Mouse (Mus musculus) heart, embryonic 11.5 days (tissue): ENCODE measurements around the gene Cyp2c70. TPM values are rescaled to one million over a fixed set of nuclear protein-coding genes. Genes with fewer than 3 reads are reported as not detected.
"Not testable (repeated sequence)": the region's sequence is repeated elsewhere in the genome, so short reads cannot be mapped to it uniquely, and the experiment has no call there.

Source experiments
- ATAC-seq: fragments of 200-750 bp; cut with Nextera tagmentation; replicated peaks from 2 replicates; pipeline ENCODE4 v1.8.0; 2017; ENCODE audit warnings: moderate library complexity; ENCODE audit not compliant: insufficient number of reproducible peaks, low FRiP score, low TSS enrichment
- H3K27ac ChIP-seq: fragments of 300-500 bp; sonication (generic); 2 replicates; pipeline ENCODE4 v1.5.1; 2014; ENCODE audit warnings: mild to moderate bottlenecking, low read depth, low read length
- H3K27me3 ChIP-seq: fragments of 300-500 bp; sonication (generic); 2 replicates; pipeline ENCODE4 v1.6.1; 2014; ENCODE audit warnings: mild to moderate bottlenecking, low read length, mixed read lengths; ENCODE audit not compliant: control insufficient read depth, insufficient read depth
- H3K36me3 ChIP-seq: fragments of 300-500 bp; sonication (generic); 2 replicates; pipeline ENCODE4 v1.6.1; 2014; ENCODE audit warnings: mild to moderate bottlenecking, low read length, moderate library complexity, mixed read lengths; ENCODE audit not compliant: control insufficient read depth, insufficient read depth
- H3K4me1 ChIP-seq: fragments of 300-500 bp; sonication (generic); 2 replicates; pipeline ENCODE4 v1.6.1; 2014; ENCODE audit warnings: low read length; ENCODE audit not compliant: control insufficient read depth, insufficient read depth
- H3K4me2 ChIP-seq: fragments of 300-500 bp; sonication (generic); 2 replicates; pipeline ENCODE4 v1.6.1; 2014; ENCODE audit warnings: mild to moderate bottlenecking, moderate library complexity
- H3K4me3 ChIP-seq: fragments of 300-500 bp; sonication (generic); 2 replicates; pipeline ENCODE4 v1.5.1; 2014; ENCODE audit warnings: low read depth, low read length
- H3K9ac ChIP-seq: fragments of 300-500 bp; sonication (generic); 2 replicates; pipeline ENCODE4 v1.6.1; 2014; ENCODE audit warnings: mild to moderate bottlenecking, low read depth, low read length, moderate library complexity
- H3K9me3 ChIP-seq: fragments of 300-500 bp; sonication (generic); replicated peaks from 2 replicates; pipeline ENCODE4 v1.6.1; 2016; ENCODE audit warnings: low read length; ENCODE audit not compliant: control insufficient read depth
- WGBS: fragments of 180-500 bp; shearing (Covaris S2); extraction: QIAGEN DNeasy Blood & Tissue Kit; methylation state at CpG from one replicate; pipeline ENCODE4 v1.1.7; 2014; ENCODE audit not compliant: insufficient replicate concordance; 5-methylcytosine and 5-hydroxymethylcytosine counted together
- polyA plus RNA-seq: library from polyadenylated mRNA; unstranded; fragments of >200 nt; fragmentation: Nextera tagmentation; extraction: Ambion mirVana; gene quantifications from 2 replicates; pipeline ENCODE4 v1.2.1, GENCODE M21; 2014

Cyp2c70 gene
- not detected in 2 replicates for polyA plus RNA-seq

DNA sequence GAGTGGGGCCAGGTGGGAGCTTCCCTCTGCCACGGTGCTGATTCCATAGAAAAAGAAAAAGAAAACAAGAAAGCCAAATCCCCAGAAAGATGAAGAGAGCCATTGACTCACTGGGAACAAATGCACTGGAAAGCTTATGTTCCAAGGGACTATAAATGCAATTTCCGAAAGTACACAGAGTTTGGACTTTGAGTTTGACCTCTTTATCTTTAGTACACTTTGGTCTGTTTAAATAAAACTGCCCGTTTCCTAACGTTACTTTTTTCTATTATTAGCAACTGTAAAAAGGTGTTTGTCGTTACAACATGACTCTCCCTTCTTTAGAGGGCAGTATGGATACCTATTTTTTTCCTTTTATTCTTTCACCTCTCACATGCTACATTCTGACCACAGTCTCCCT lies at the start of gene Cyp2c70:
Gene Cyp2c70, minus strand, starts transcription at position 174 of the 400 bp plus-strand sequence.
- Histone ChIP-seq H3K4me1 (no peaks in the 10 kb centered on the region), H3K4me2 (no peak within 1 kb of the TSS), H3K4me3 (no peak within 1 kb of the TSS), H3K36me3 (no peaks in the 10 kb centered on the region), H3K27me3 (no peaks in the 10 kb centered on the region), H3K9ac (no peak within 1 kb of the TSS), H3K9me3 (no peaks in the 10 kb centered on the region), H3K27ac (no peak within 1 kb of the TSS)
- 60% methylated on average over 5 of the region's 5 CpGs for WGBS
- ATAC-seq: no peak

DNA sequence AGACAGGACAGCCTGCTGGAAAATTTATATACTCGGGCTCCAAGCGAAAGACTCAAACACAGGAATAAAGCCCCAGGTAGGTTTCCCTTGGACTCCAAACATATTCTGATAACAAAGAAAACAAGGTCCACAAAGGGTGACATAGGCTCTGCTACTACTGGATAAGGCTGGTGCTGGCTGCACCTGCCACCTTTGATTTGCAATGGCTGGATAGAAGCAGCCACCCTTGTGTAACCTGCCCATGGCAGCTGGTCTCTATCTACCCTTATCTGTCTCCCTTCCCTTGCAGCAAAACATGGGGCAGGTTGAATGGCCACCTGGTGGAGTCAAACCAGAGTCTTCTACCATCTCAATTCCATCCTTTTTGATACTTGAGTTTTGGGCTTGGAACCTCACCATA lies 45.4 kb upstream of the Cyp2c70 start:
- H3K4me2 ChIP-seq: no peak overlapping the region
- no peaks in the 10 kb centered on the region for H3K27me3 ChIP-seq
- no peaks in the 10 kb centered on the region for H3K9me3 ChIP-seq
- H3K27ac ChIP-seq: no peak overlapping the region
- WGBS: 89% methylated on average over 2 of the region's 2 CpGs
- no peak overlapping the region for H3K9ac ChIP-seq
- no peak for ATAC-seq
- no peak overlapping the region for H3K4me3 ChIP-seq
- H3K4me1 ChIP-seq: no peaks in the 10 kb centered on the region
- peaks cover 13% of the 10 kb centered on the region for H3K36me3 ChIP-seq

DNA sequence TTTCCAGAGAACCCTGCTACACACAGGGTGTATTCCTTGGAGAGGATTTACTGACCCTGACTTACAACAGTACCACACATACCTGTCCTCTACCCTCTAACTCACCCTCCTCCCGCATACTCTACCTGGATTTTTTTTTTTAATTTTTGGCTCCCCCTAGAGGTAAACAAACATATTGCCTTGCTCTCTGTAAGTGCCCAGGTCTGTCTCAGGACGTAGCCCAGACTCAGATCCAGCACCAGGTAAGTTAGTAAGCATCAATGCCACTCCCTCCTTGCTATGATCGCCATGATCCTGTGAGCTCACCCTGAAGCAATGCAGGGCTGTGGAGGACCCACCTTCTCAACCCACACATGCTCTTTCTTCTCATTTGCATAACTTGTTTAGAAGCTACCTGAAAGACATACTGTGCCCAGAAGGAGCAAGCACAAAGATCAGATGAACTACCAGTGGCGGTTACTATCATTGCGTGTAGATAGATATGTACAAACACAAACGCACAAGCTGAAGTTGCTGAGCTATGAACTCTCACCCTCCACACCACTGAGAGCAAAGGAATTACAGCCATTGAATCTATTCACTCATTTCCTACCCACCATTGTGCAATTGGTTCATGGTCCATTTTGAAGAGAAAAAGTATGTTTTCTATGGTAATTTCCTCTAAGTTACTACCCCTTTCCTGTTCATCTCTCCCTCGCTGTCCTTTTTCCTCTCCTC lies 44.9 kb upstream of the Cyp2c70 start:
- no peak for ATAC-seq
- H3K9me3 ChIP-seq: no peaks in the 10 kb centered on the region
- no peaks in the 10 kb centered on the region for H3K4me1 ChIP-seq
- no peaks in the 10 kb centered on the region for H3K27me3 ChIP-seq
- no peak overlapping the region for H3K9ac ChIP-seq
- 70% methylated on average over 7 of the region's 7 CpGs for WGBS
- no peak overlapping the region for H3K27ac ChIP-seq
- H3K4me2 ChIP-seq: no peak overlapping the region
- peaks cover 14% of the 10 kb centered on the region for H3K36me3 ChIP-seq
- no peak overlapping the region for H3K4me3 ChIP-seq

DNA sequence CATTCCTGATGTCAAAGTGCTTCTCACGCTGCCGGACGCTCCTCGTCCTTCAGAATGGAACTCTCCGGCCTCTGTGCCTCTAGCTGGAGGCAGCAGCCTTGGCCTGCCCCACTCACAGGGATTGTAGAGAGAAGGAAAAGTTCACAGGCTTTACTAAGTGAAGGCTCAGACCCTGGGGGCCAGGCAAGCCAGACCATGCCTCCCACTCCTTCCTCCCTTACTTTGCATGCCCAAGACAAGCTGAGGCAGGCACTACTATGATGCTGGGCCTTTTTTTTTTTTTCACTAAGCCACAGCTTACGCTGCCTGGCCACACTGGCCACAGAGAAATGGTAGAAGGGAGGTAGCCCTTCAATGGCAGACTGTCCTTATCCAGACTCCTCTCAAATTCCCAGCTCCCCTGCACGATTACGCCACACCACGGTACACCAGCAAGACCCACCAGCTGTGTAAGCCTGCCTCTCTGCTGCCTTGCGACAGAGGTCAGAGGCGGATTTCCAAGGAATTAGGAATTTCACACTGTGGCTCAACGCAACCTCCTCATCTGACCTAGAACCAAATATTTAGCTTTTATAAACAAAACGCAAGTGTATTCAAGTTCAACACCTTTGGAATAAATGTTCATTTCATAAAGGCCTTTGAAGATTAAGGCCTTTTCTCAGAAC lies 44.1 kb upstream of the Cyp2c70 start:
- Histone ChIP-seq H3K9ac (no peak overlapping the region), H3K9me3 (no peaks in the 10 kb centered on the region), H3K27ac (no peak overlapping the region), H3K36me3 (peaks cover 14% of the 10 kb centered on the region), H3K4me2 (no peak overlapping the region), H3K27me3 (no peaks in the 10 kb centered on the region), H3K4me1 (no peaks in the 10 kb centered on the region), H3K4me3 (no peak overlapping the region)
- no peak for ATAC-seq
- 85% methylated on average over 13 of the region's 13 CpGs for WGBS

DNA sequence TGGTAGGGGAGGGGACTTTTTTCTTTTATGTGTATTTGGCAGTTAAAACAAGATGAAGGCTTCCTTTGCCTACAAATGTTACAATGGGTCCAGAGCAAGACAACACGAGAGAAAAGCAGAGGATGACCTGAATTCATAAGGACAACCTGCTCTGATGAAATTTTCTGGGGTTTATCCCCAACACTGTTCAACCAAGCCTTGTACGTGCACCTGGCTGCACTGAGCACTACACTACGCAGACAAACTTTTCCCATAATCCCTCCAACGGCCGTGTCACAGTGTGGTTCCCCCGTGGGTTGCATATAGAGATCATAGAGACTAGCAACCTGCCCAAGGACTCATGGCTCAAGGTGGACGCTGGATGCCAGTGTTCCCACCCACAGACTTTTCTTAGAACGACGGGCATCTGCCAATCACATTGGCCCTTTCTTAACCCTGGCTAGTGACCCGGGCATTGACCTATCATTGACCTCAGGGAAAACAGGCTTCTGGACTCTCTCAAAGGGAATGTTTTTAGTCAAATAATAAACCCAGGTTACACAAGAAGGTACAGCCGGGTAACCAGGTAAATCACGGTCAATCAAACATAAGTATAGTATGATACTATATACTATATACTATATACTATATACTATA lies 39.5 kb upstream of the Cyp2c70 start:
- WGBS: 84% methylated on average over 12 of the region's 12 CpGs

DNA sequence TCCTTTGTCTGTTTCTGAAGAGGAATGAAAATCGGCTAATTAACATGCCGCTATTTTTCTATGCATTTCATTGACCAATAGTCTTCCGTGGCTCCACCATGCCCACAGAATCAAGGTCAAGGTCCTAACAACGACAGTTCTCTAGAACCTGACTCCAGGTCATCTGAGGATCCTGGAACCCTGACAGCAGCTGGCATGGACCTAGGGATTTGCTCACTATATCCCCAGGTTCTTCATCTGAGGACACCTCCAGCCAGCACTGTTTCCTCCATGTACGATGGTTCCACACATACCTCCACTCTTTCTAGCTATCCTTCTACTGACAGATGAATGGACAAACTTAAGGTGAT lies 38.6 kb upstream of the Cyp2c70 start:
- Histone ChIP-seq H3K4me3 (no peak overlapping the region), H3K36me3 (peaks cover 14% of the 10 kb centered on the region), H3K27ac (no peak overlapping the region), H3K27me3 (no peaks in the 10 kb centered on the region), H3K4me2 (no peak overlapping the region), H3K4me1 (no peaks in the 10 kb centered on the region), H3K9me3 (no peaks in the 10 kb centered on the region), H3K9ac (no peak overlapping the region)
- 71% methylated on average over 5 of the region's 5 CpGs for WGBS
- ATAC-seq: no peak

More for the DNA sequence above, 39.5 kb upstream of the Cyp2c70 start:
- no peak overlapping the region for H3K4me3 ChIP-seq
- no peaks in the 10 kb centered on the region for H3K9me3 ChIP-seq
- ATAC-seq: no peak
- no peak overlapping the region for H3K4me2 ChIP-seq
- H3K27me3 ChIP-seq: no peaks in the 10 kb centered on the region
- no peak overlapping the region for H3K27ac ChIP-seq
- peaks cover 14% of the 10 kb centered on the region for H3K36me3 ChIP-seq
- H3K4me1 ChIP-seq: no peaks in the 10 kb centered on the region
- no peak overlapping the region for H3K9ac ChIP-seq

DNA sequence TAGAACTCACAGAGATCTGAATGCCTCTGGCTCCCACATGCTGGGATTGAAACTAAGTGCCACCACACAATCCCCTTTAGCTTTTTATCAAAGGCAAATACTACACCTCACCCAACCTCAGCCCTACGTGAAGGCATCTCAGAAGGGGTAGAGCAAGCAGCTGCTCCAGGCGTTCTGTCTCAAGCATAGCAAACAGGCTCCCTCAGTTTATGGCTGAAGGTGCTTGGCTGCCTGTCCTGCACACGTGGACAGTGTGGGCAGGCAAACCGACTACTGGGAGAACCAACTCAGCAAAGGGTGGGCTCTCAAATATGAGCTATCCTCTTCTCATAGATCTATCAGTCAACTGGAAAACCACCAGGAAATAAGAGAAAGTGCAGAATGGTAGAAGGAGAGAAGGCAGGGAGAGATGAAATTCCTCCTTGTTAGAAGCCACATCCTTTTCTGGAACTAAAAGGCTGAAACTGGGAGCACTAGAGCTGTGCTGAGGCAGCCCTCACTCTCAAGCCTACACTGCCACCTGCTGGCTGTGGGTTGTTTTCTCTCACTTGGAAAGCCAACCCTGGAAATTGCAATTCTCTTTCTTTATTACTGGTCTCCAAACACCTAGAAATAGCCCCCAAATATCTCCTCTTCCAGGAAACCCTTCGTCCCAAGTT lies 38.1 kb upstream of the Cyp2c70 start:
- Histone ChIP-seq H3K9me3 (no peaks in the 10 kb centered on the region), H3K27ac (no peak overlapping the region), H3K27me3 (no peaks in the 10 kb centered on the region), H3K36me3 (peaks cover 13% of the 10 kb centered on the region), H3K4me3 (no peak overlapping the region), H3K9ac (no peak overlapping the region), H3K4me2 (no peak overlapping the region), H3K4me1 (no peaks in the 10 kb centered on the region)
- WGBS: 68% methylated on average over 5 of the region's 5 CpGs
- ATAC-seq: no peak; the same call in 1 of the 2 replicates

DNA sequence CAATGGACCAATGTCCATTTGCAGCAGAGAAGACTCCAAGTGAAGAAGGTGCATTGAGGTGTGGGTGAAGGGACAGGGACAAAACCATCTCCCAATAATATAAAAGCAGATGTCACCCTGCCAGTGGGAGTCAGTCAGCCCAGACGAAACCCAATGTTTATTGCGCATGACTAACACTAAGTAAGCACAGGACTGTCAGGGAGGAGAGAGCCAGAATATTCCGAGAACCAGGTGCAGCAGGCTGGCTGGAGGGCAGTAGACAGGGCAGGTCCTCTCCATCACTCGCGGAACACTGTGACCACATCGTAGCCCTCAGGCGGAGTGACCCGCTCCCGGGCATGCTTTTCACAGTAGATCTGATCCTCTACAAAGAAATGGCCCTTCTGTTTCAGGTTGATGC lies 35.2 kb upstream of the Cyp2c70 start:
- H3K9me3 ChIP-seq, H3K4me1 ChIP-seq, H3K9ac ChIP-seq, H3K4me3 ChIP-seq, H3K27me3 ChIP-seq, H3K4me2 ChIP-seq, ATAC-seq, H3K36me3 ChIP-seq, H3K27ac ChIP-seq: not testable (repeated sequence)
- 95% methylated on average over 9 of the region's 9 CpGs for WGBS
